Mouse (Mus musculus) forebrain, embryonic 10.5 days (tissue): ENCODE data around the gene Olfr96. TPM values are rescaled to one million over a fixed set of nuclear protein-coding genes. Genes with fewer than 3 reads are reported as not detected.
"Not testable (repeated sequence)": the region's sequence is repeated elsewhere in the genome, so short reads cannot be mapped to it uniquely, and the experiment has no call there.

Source experiments
- DNase-seq: peaks from one replicate; pipeline ENCODE4 v3.0.0-alpha.2; 2017; ENCODE audit warnings: low spot score; ENCODE audit errors: extremely low spot score
- H3K27ac ChIP-seq: fragments of 300-500 bp; sonication (generic); 2 replicates; pipeline ENCODE4 v1.5.1; 2016; ENCODE audit warnings: mild to moderate bottlenecking
- H3K27me3 ChIP-seq: fragments of 300-500 bp; sonication (generic); 2 replicates; pipeline ENCODE4 v1.6.1; 2016; ENCODE audit warnings: mild to moderate bottlenecking; ENCODE audit not compliant: poor library complexity, severe bottlenecking
- H3K36me3 ChIP-seq: fragments of 300-500 bp; sonication (generic); replicated peaks from 2 replicates; pipeline ENCODE4 v1.6.1; 2016; ENCODE audit warnings: mild to moderate bottlenecking, moderate library complexity
- H3K4me1 ChIP-seq: fragments of 300-500 bp; sonication (generic); 2 replicates; pipeline ENCODE4 v1.6.1; 2016
- H3K4me3 ChIP-seq: fragments of 300-500 bp; sonication (generic); 2 replicates; pipeline ENCODE4 v1.5.1; 2016; ENCODE audit warnings: mild to moderate bottlenecking, moderate library complexity
- H3K9me3 ChIP-seq: fragments of 300-500 bp; sonication (generic); 2 replicates; pipeline ENCODE4 v1.6.1; 2016; ENCODE audit warnings: mild to moderate bottlenecking, moderate library complexity
- whole genome bisulfite sequencing: fragments of 180-500 bp; shearing (Covaris S2); methylation state at CpG from one replicate; pipeline ENCODE4 v1.1.7; 2016; 5-methylcytosine and 5-hydroxymethylcytosine counted together
- polyA plus RNA-seq: library from polyadenylated mRNA; unstranded; fragments of >200 nt; fragmentation: Nextera tagmentation; extraction: Ambion mirVana; gene quantifications from 2 replicates; pipeline ENCODE4 v1.2.1, GENCODE M21; 2016

Gene Olfr96
- polyA plus RNA-seq, 1 experiment from 2014 or later = not detected

GRCm38 (mm10) chr17:37218486-37218885 is 1.5 kb upstream of the Olfr96 start:
- Histone ChIP-seq H3K4me1 (no peaks in the 10 kb centered on the region), H3K4me3 (no peak overlapping the region), H3K36me3 (no peaks in the 10 kb centered on the region), H3K27ac (no peak overlapping the region), H3K27me3 (no peaks in the 10 kb centered on the region), H3K9me3 (peaks cover 12% of the 10 kb centered on the region; the same call in 1 of the 2 replicates)
- WGBS = 84% methylated on average over 3 of the region's 3 CpGs
- DNase-seq = no peak

GRCm38 (mm10) chr17:37221879-37222278 is 1.9 kb downstream of the Olfr96 start:
- Histone ChIP-seq H3K27me3 (no peaks in the 10 kb centered on the region), H3K27ac (no peak overlapping the region), H3K36me3 (no peaks in the 10 kb centered on the region), H3K4me1 (no peaks in the 10 kb centered on the region), H3K9me3 (peaks cover 11% of the 10 kb centered on the region; the same call in 1 of the 2 replicates), H3K4me3 (no peak overlapping the region)
- WGBS = 36% methylated on average over 1 of the region's 1 CpGs
- DNase-seq = no peak

GRCm38 (mm10) chr17:37237230-37237629 is 17.3 kb downstream of the Olfr96 start, which contains the start of gene Olfr97:
Gene Olfr97 (minus strand): TSS chr17:37237330.
- not testable (repeated sequence) for DNase-seq, H3K27ac ChIP-seq, H3K36me3 ChIP-seq, H3K9me3 ChIP-seq, H3K27me3 ChIP-seq, H3K4me1 ChIP-seq, H3K4me3 ChIP-seq
- WGBS = 90% methylated on average over 2 of the region's 2 CpGs

- no peaks in the 10 kb centered on the region for H3K36me3 ChIP-seq
- no peak overlapping the region for H3K4me3 ChIP-seq
- no peak overlapping the region for H3K27ac ChIP-seq
- H3K27me3 ChIP-seq = no peaks in the 10 kb centered on the region
- H3K9me3 ChIP-seq = peaks cover 7% of the 10 kb centered on the region; the same call in 1 of the 2 replicates
- 55% methylated on average over 3 of the region's 3 CpGs for WGBS
- DNase-seq = no peak
- no peaks in the 10 kb centered on the region for H3K4me1 ChIP-seq
Measured at GRCm38 (mm10) chr17:37242198-37242597, 22.3 kb downstream of the Olfr96 start.

- DNase-seq = no peak
Measured at GRCm38 (mm10) chr17:37246715-37247114, 26.8 kb downstream of the Olfr96 start.

GRCm38 (mm10) chr17:37249460-37249859 is 29.5 kb downstream of the Olfr96 start:
- H3K36me3 ChIP-seq = no peaks in the 10 kb centered on the region
- no peak overlapping the region for H3K4me3 ChIP-seq
- no peaks in the 10 kb centered on the region for H3K4me1 ChIP-seq
- DNase-seq = no peak
- H3K27ac ChIP-seq = no peak overlapping the region
- no peaks in the 10 kb centered on the region for H3K27me3 ChIP-seq
- H3K9me3 ChIP-seq = no peaks in the 10 kb centered on the region

More at GRCm38 (mm10) chr17:37246715-37247114, 26.8 kb downstream of the Olfr96 start:
- Histone ChIP-seq H3K4me1 (no peaks in the 10 kb centered on the region), H3K36me3 (no peaks in the 10 kb centered on the region), H3K27ac (no peak overlapping the region), H3K27me3 (no peaks in the 10 kb centered on the region), H3K4me3 (no peak overlapping the region), H3K9me3 (no peaks in the 10 kb centered on the region)
- WGBS = 32% methylated on average over 5 of the region's 5 CpGs

- H3K27me3 ChIP-seq = no peaks in the 10 kb centered on the region
- WGBS = 15% methylated on average over 1 of the region's 1 CpGs
- DNase-seq = no peak
- no peaks in the 10 kb centered on the region for H3K9me3 ChIP-seq
- no peaks in the 10 kb centered on the region for H3K36me3 ChIP-seq
- H3K4me1 ChIP-seq = no peaks in the 10 kb centered on the region
- H3K4me3 ChIP-seq = no peak overlapping the region
- no peak overlapping the region for H3K27ac ChIP-seq
Measured at GRCm38 (mm10) chr17:37250544-37250943, 30.6 kb downstream of the Olfr96 start.

- WGBS = 86% methylated on average over 1 of the region's 1 CpGs
Measured at GRCm38 (mm10) chr17:37263626-37264025, 43.7 kb downstream of the Olfr96 start, which contains the start of gene Olfr98. Gene Olfr98 (minus strand): TSS chr17:37263749.

GRCm38 (mm10) chr17:37270058-37270701 is 50.2 kb downstream of the Olfr96 start, which contains the start of gene H2-M3:
Gene H2-M3 (plus strand): TSS chr17:37270220.
- Histone ChIP-seq H3K27me3 (peaks cover 13% of the 10 kb centered on the region), H3K27ac (peak within 1 kb of the TSS; percentile 6; the same call in 1 of the 2 replicates), H3K36me3 (no peaks in the 10 kb centered on the region), H3K4me1 (peaks cover 5% of the 10 kb centered on the region; the same call in 1 of the 2 replicates), H3K4me3 (peak within 1 kb of the TSS; percentile 56), H3K9me3 (no peaks in the 10 kb centered on the region)
- 5% methylated on average over 26 of the region's 26 CpGs for WGBS
- peak; percentile 84 for DNase-seq

More at GRCm38 (mm10) chr17:37263626-37264025, 43.7 kb downstream of the Olfr96 start, which contains the start of gene Olfr98:
- Histone ChIP-seq H3K36me3 (no peaks in the 10 kb centered on the region), H3K27me3 (no peaks in the 10 kb centered on the region), H3K27ac (no peak within 1 kb of the TSS), H3K4me3 (no peak within 1 kb of the TSS), H3K4me1 (no peaks in the 10 kb centered on the region), H3K9me3 (no peaks in the 10 kb centered on the region)
- no peak for DNase-seq

GRCm38 (mm10) chr17:37270702-37271092 is 50.8 kb downstream of the Olfr96 start:
- Histone ChIP-seq H3K27me3 (peaks cover 13% of the 10 kb centered on the region), H3K27ac (no peak overlapping the region), H3K9me3 (no peaks in the 10 kb centered on the region), H3K4me3 (peak overlapping the region; percentile 56), H3K4me1 (peaks cover 5% of the 10 kb centered on the region; the same call in 1 of the 2 replicates), H3K36me3 (no peaks in the 10 kb centered on the region)
- DNase-seq = no peak
- 65% methylated on average over 8 of the region's 8 CpGs for WGBS

GRCm38 (mm10) chr17:37275626-37276248 is 55.8 kb downstream of the Olfr96 start:
- WGBS = 88% methylated on average over 2 of the region's 2 CpGs
- no peaks in the 10 kb centered on the region for H3K4me1 ChIP-seq
- no peaks in the 10 kb centered on the region for H3K36me3 ChIP-seq
- H3K27ac ChIP-seq = no peak overlapping the region
- no peaks in the 10 kb centered on the region for H3K9me3 ChIP-seq
- no peak for DNase-seq
- H3K4me3 ChIP-seq = no peak overlapping the region
- peaks cover 10% of the 10 kb centered on the region for H3K27me3 ChIP-seq
